Mouse (Mus musculus): ENCODE results near the gene Rpl13a.
"Not testable (repeated sequence)": the region's sequence is repeated elsewhere in the genome, so short reads cannot be mapped to it uniquely, and the experiment has no call there.

Gene Rpl13a

GRCm38 (mm10) chr7:45134544-45135026 is 6.0 kb upstream of the Rpl13a start:
- peak; percentile 25 for DNase-seq

GRCm38 (mm10) chr7:45133446-45134159 is 5.0 kb upstream of the Rpl13a start:
- DNase-seq, result no peak

GRCm38 (mm10) chr7:45131850-45132249 is 3.3 kb upstream of the Rpl13a start:
- no peak for DNase-seq

GRCm38 (mm10) chr7:45129776-45130512 is 1.4 kb upstream of the Rpl13a start:
- no peak for DNase-seq

GRCm38 (mm10) chr7:45129318-45129717 is 757 bp upstream of the Rpl13a start:
- no peak for DNase-seq

GRCm38 (mm10) chr7:45127700-45128224 is 799 bp downstream of the Rpl13a start:
- DNase-seq, result no peak

- DNase-seq, result no peak
Observed at GRCm38 (mm10) chr7:45126844-45127699, 1.5 kb downstream of the Rpl13a start.

GRCm38 (mm10) chr7:45126147-45126843 is 2.3 kb downstream of the Rpl13a start:
- DNase-seq, result no peak

- DNase-seq, result not testable (repeated sequence)
Observed at GRCm38 (mm10) chr7:45125649-45126048, 2.9 kb downstream of the Rpl13a start.

GRCm38 (mm10) chr7:45125144-45125600 is 3.4 kb downstream of the Rpl13a start:
- no peak for DNase-seq

GRCm38 (mm10) chr7:45124224-45125143 is 4.1 kb downstream of the Rpl13a start, which contains the start of gene Rps11:
Gene Rps11 (minus strand): TSS chr7:45124439.
- DNase-seq, result peak; percentile 99

- no peak for DNase-seq
Observed at GRCm38 (mm10) chr7:45123186-45123570, 5.4 kb downstream of the Rpl13a start.

- DNase-seq, result no peak
Observed at GRCm38 (mm10) chr7:45122561-45123185, 5.9 kb downstream of the Rpl13a start.

- no peak for DNase-seq
Observed at GRCm38 (mm10) chr7:45121966-45122365, 6.6 kb downstream of the Rpl13a start.

GRCm38 (mm10) chr7:45121404-45121803 is 7.2 kb downstream of the Rpl13a start:
- peak; percentile 72 for DNase-seq

GRCm38 (mm10) chr7:45119780-45120709 is 8.5 kb downstream of the Rpl13a start:
- DNase-seq, result no peak

- no peak for DNase-seq
Observed at GRCm38 (mm10) chr7:45118336-45118735, 10.2 kb downstream of the Rpl13a start.

GRCm38 (mm10) chr7:45117566-45117965 is 11.0 kb downstream of the Rpl13a start:
- no peak for DNase-seq

- no peak for DNase-seq
Observed at GRCm38 (mm10) chr7:45113476-45113875, 15.1 kb downstream of the Rpl13a start.
